In the genomic region with DNA sequence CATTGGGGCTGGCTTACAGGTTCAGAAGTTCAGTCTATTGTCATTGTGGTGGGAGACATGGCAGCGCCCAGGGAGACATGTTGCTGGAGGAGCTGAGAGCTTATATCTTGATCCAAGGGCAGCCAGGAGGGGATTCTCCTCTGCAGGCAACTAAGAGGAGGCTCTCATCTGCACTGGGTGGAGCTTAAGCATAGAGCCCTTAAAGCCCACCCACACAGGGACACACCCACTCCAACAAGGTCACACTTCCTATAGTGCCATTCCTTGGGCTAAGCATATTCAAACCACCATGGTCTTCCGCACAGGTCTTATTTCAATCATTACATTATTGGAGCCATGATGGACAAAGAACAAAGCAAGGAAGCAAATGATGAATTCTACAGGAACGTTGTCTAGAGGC, we compare ENCODE assay signal across 21 mouse cellular contexts.
DNase-seq lines count a peak whose midpoint lies in the region; ATAC-seq and TF ChIP-seq lines count a peak whose summit lies in the region.
"Had no signal": no experiment of that assay in that cellular context is flagged by ENCODE, and none has a peak within 500 bp of the region (broad histone marks: within the 10 kb centered on the region; RNA-seq: fewer than 3 reads in every experiment).

No protein-coding gene starts in this region.

- in situ Hi-C loops in CH12.LX (cut with MboI; ENCODE audit: low pct_ligation_motif_present, low pct_unique_long_range_greater_than_20kb, low sequenced_read_pairs), result no loop called here

- H3K36me3 ChIP-seq in CH12.LX (replicated peaks in 1 of 2; ENCODE audit: control insufficient read depth in 1 of 2, insufficient read depth in 1 of 2, low read length in 1 of 2), result no peaks in the 10 kb centered on the region
- no peaks in the 10 kb centered on the region for H3K36me3 ChIP-seq in forebrain, embryonic 16.5 days (ENCODE audit: control insufficient read depth, insufficient read depth)
- H3K36me3 ChIP-seq: embryonic facial prominence, embryonic 10.5 days; embryonic facial prominence, embryonic 12.5 days; forebrain, embryonic 12.5 days had no signal

- no peak for TF ChIP-seq CTCF in CH12.LX (conservative IDR thresholded peaks at IDR 0.05 in 1 of 2, IDR thresholded peaks at IDR 0.05 in 1 of 2; ENCODE audit: low read depth in 2 of 2, low read length in 2 of 2)

- no peaks in the 10 kb centered on the region for H3K27me3 ChIP-seq in CH12.LX (replicated peaks)
- no peaks in the 10 kb centered on the region for H3K27me3 ChIP-seq in forebrain, embryonic 16.5 days (replicated peaks; ENCODE audit: control insufficient read depth, insufficient read depth, low read length)
- H3K27me3 ChIP-seq: embryonic facial prominence, embryonic 12.5 days; forebrain, embryonic 12.5 days; Patski had no signal

- no peak overlapping the region for H3K27ac ChIP-seq in CH12.LX (ENCODE audit: insufficient read depth, low read depth)
- H3K27ac ChIP-seq in forebrain, embryonic 16.5 days (ENCODE audit: low read length), result no peak overlapping the region
- H3K27ac ChIP-seq: embryonic facial prominence, embryonic 10.5 days; embryonic facial prominence, embryonic 12.5 days; forebrain, embryonic 12.5 days had no signal

- no peaks in the 10 kb centered on the region for H3K79me2 ChIP-seq in CH12.LX (replicated peaks; ENCODE audit: control insufficient read depth, extremely low read depth, insufficient read depth, poor library complexity, severe bottlenecking)

- dilution Hi-C loops in CH12.LX (cut with MboI; ENCODE audit: extremely low pct_ligation_motif_present, extremely low pct_unique_long_range_greater_than_20kb, low sequenced_read_pairs), result no loop called here

- no peak for TF ChIP-seq RAD21 in CH12.LX (IDR thresholded peaks at IDR 0.05; ENCODE audit: low read depth, low read length)

- no peak for TF ChIP-seq EP300 in CH12.LX (IDR thresholded peaks at IDR 0.05; ENCODE audit: low read length)

- peak overlapping the region; percentile 7; the same call in 1 of the 2 replicates for H3K9ac ChIP-seq in CH12.LX (ENCODE audit: insufficient read depth, low read depth)
- H3K9ac ChIP-seq in forebrain, embryonic 16.5 days (replicated peaks; ENCODE audit: low read depth, low read length), result no peak overlapping the region
- H3K9ac ChIP-seq: embryonic facial prominence, embryonic 12.5 days; forebrain, embryonic 12.5 days; forebrain, postnatal 0 days had no signal

- no peaks in the 10 kb centered on the region for H3K9me3 ChIP-seq in CH12.LX (replicated peaks; ENCODE audit: low read length)
- no peaks in the 10 kb centered on the region for H3K9me3 ChIP-seq in forebrain, embryonic 16.5 days (ENCODE audit: control insufficient read depth, low read length)
- H3K9me3 ChIP-seq: embryonic facial prominence, embryonic 10.5 days; embryonic facial prominence, embryonic 12.5 days; forebrain, embryonic 12.5 days had no signal

- peaks cover 7 to 13% of the 10 kb centered on the region in 2 experiments; a peak in 3 of 4 replicates for H3K4me1 ChIP-seq in CH12.LX (ENCODE audit: control insufficient read depth in 1 of 2, insufficient read depth in 2 of 2)
- no peaks in the 10 kb centered on the region for H3K4me1 ChIP-seq in forebrain, embryonic 16.5 days (replicated peaks; ENCODE audit: control insufficient read depth, insufficient read depth, low read length)
- H3K4me1 ChIP-seq: embryonic facial prominence, embryonic 10.5 days; embryonic facial prominence, embryonic 12.5 days; forebrain, embryonic 12.5 days had no signal

- DNase-seq in CH12.LX (ENCODE audit: extremely low read depth) (peak; percentile 20), ES-CJ7 (ENCODE audit: low read depth, low spot score) (peak; percentile 23), R1 (ENCODE audit: low read depth, low spot score) (peak; percentile 58)
- no peak for DNase-seq in adrenal gland, adult (ENCODE audit: inconsistent age in 2 of 2, low spot score in 1 of 2)
- DNase-seq in cerebellum, adult 8-10 months, result no peak
- no peak for DNase-seq in thymus, postnatal 0 days (ENCODE audit: low spot score)
- DNase-seq: adrenal gland, adult 2 months; adrenal gland, postnatal 10 days; cerebellum, adult 11 months; cerebellum, adult 18-20 months; cerebellum, adult 9-10 months; cerebellum, postnatal 10 days; cerebellum, postnatal 25 days; forebrain, postnatal 0 days had no signal

- 91% methylated on average over 3 of the region's 3 CpGs for WGBS in forebrain, embryonic 16.5 days

- peak overlapping the region in 2 of 3 experiments; percentile 5 to 11 for H3K4me3 ChIP-seq in CH12.LX (replicated peaks in 1 of 3; ENCODE audit: low read depth in 2 of 3, low read length in 2 of 3, poor library complexity in 1 of 3)
- no peak overlapping the region for H3K4me3 ChIP-seq in forebrain, embryonic 16.5 days (replicated peaks; ENCODE audit: low read length)
- H3K4me3 ChIP-seq: embryonic facial prominence, embryonic 10.5 days; embryonic facial prominence, embryonic 12.5 days; forebrain, embryonic 12.5 days had no signal

- H3K4me2 ChIP-seq in CH12.LX (ENCODE audit: insufficient read depth, low read depth, poor library complexity, severe bottlenecking), result peak overlapping the region; percentile 81
- no peak overlapping the region for H3K4me2 ChIP-seq in forebrain, embryonic 16.5 days (ENCODE audit: low read length)
- H3K4me2 ChIP-seq: embryonic facial prominence, embryonic 12.5 days; forebrain, embryonic 12.5 days had no signal

- no peak for TF ChIP-seq POLR2A in CH12.LX (IDR thresholded peaks at IDR 0.05; ENCODE audit: low read depth, low read length)

- ATAC-seq in granulocyte monocyte progenitor cell, adult 5-6 weeks (replicated peaks; ENCODE audit: poor library complexity, severe bottlenecking), result 0 out of 2 replicates have a peak, but pooled peaks have one; percentile 42
- no peak for ATAC-seq in forebrain, embryonic 16.5 days
- ATAC-seq: forebrain, embryonic 14.5 days; forebrain, postnatal 0 days; Patski had no signal

TF ChIP-seq in CH12.LX, 34 proteins besides CTCF, POLR2A, EP300 and RAD21:
- TF ChIP-seq UBTF (IDR thresholded peaks at IDR 0.05; ENCODE audit: low read depth, low read length) (no peak), ELF1 (IDR thresholded peaks at IDR 0.05; ENCODE audit: low read depth, low read length) (peak; percentile 44; the same call in 1 of the 2 replicates), POLR2AphosphoS2 (IDR thresholded peaks at IDR 0.05; ENCODE audit: low read depth, low read length) (no peak), SMC3 (IDR thresholded peaks at IDR 0.05; ENCODE audit: low read depth, low read length) (peak; percentile 1; the same call in 1 of the 2 replicates)
TF ChIP-seq in CH12.LX: peak in this region for 2.

Comparison
In these comparisons a context has a peak if more than half of its experiments do, and no peak if none do; other contexts are left out.
1. DNase-seq: peak in CH12.LX (single experiment), ES-CJ7 (single experiment) and R1 (single experiment); none in adrenal gland, adult (0 of 2), cerebellum, adult 8-10 months (single experiment) and thymus, postnatal 0 days (single experiment).